Mouse (Mus musculus) kidney, postnatal 4 days (tissue): Measurements from ENCODE around the gene Ly6g6c.
"Not testable (repeated sequence)": the region's sequence is repeated elsewhere in the genome, so short reads cannot be mapped to it uniquely, and the experiment has no call there.

ENCODE experiments used
- DNase-seq, 2 experiments: peaks; one replicate each; pipeline ENCODE4 v3.0.0; 2021; ENCODE audit warnings: mixed read lengths in 2 of 2

The Ly6g6c gene

GRCm38 (mm10) chr17:35031880-35032279 lies 33.3 kb upstream of the Ly6g6c start:
- no peak for DNase-seq

- DNase-seq, result no peak
Observed at GRCm38 (mm10) chr17:35032323-35032870, 32.8 kb upstream of the Ly6g6c start.

GRCm38 (mm10) chr17:35033703-35034102 lies 31.5 kb upstream of the Ly6g6c start:
- not testable (repeated sequence) for DNase-seq

- no peak for DNase-seq
Observed at GRCm38 (mm10) chr17:35034896-35035295, 30.3 kb upstream of the Ly6g6c start.

GRCm38 (mm10) chr17:35039121-35039873 lies 25.9 kb upstream of the Ly6g6c start:
- DNase-seq, result no peak

GRCm38 (mm10) chr17:35043794-35044193 lies 21.4 kb upstream of the Ly6g6c start:
- no peak for DNase-seq

- DNase-seq, result no peak
Observed at GRCm38 (mm10) chr17:35044904-35045806, 20.0 kb upstream of the Ly6g6c start.

GRCm38 (mm10) chr17:35045807-35046680 lies 19.1 kb upstream of the Ly6g6c start:
- no peak for DNase-seq

- DNase-seq, result peak; percentile 99
Observed at GRCm38 (mm10) chr17:35046681-35047455, 18.3 kb upstream of the Ly6g6c start, which contains the start of gene Msh5. Gene Msh5 (minus strand): TSS chr17:35046745.

GRCm38 (mm10) chr17:35047688-35048087 lies 17.5 kb upstream of the Ly6g6c start:
- peak in 1 of 2 experiments; percentile 42 for DNase-seq

GRCm38 (mm10) chr17:35048149-35048931 lies 16.8 kb upstream of the Ly6g6c start:
- peak in 1 of 2 experiments; percentile 39 for DNase-seq

GRCm38 (mm10) chr17:35048932-35049440 lies 16.2 kb upstream of the Ly6g6c start:
- DNase-seq, result no peak

GRCm38 (mm10) chr17:35049561-35050016 lies 15.6 kb upstream of the Ly6g6c start, which contains the start of gene Clic1:
Gene Clic1 (plus strand): TSS chr17:35049966.
- DNase-seq, result peak; percentile 78 to 86

GRCm38 (mm10) chr17:35050126-35050750 lies 14.9 kb upstream of the Ly6g6c start:
- DNase-seq, result peak; percentile 83 to 90

- peak; percentile 78 to 87 for DNase-seq
Observed at GRCm38 (mm10) chr17:35051156-35052086, 13.8 kb upstream of the Ly6g6c start.

- DNase-seq, result no peak
Observed at GRCm38 (mm10) chr17:35052271-35052798, 12.9 kb upstream of the Ly6g6c start.

- DNase-seq, result no peak
Observed at GRCm38 (mm10) chr17:35055691-35056495, 9.3 kb upstream of the Ly6g6c start.
